In genomic region chr7:34632966-34633742, GRCm38 (mm10) we compare ENCODE assay signal across 23 mouse cellular contexts. TPM values are rescaled to one million over a fixed set of nuclear protein-coding genes. Genes with fewer than 3 reads are reported as not detected.
DNase-seq lines count a peak whose midpoint lies in the region; ATAC-seq and TF ChIP-seq lines count a peak whose summit lies in the region.
"Had no signal": no experiment of that assay in that cellular context is flagged by ENCODE, and none has a peak within 500 bp of the region (broad histone marks: within the 10 kb centered on the region; RNA-seq: fewer than 3 reads in every experiment).

No protein-coding gene starts in this region.

- intact Hi-C loops in gastrocnemius, adult 2 months (cut with DNase I), result loop anchor here (2.0 kb wide), 1 partner anchor 14 kb away; no protein-coding TSS in a partner anchor
- intact Hi-C loops in gastrocnemius, postnatal 36 days (cut with DNase I), result no loop called here

- peaks cover 15% of the 10 kb centered on the region for H3K4me1 ChIP-seq in heart, embryonic 12.5 days (replicated peaks)

- WGBS in heart, embryonic 12.5 days, result 75% methylated on average over 10 of the region's 10 CpGs

- H3K36me3 ChIP-seq in heart, embryonic 12.5 days, result no peaks in the 10 kb centered on the region
- H3K36me3 ChIP-seq: embryonic facial prominence, embryonic 12.5 days; embryonic facial prominence, embryonic 15.5 days; heart, embryonic 10.5 days had no signal

- no peak overlapping the region for H3K4me3 ChIP-seq in gastrocnemius, adult 2 months
- H3K4me3 ChIP-seq in heart, embryonic 12.5 days, result no peak overlapping the region
- H3K4me3 ChIP-seq: embryonic facial prominence, embryonic 12.5 days; embryonic facial prominence, embryonic 15.5 days; heart, embryonic 10.5 days had no signal

- H3K4me2 ChIP-seq in heart, embryonic 12.5 days, result no peak overlapping the region
- H3K4me2 ChIP-seq: embryonic facial prominence, embryonic 12.5 days; embryonic facial prominence, embryonic 15.5 days; hindbrain, embryonic 14.5 days had no signal

- no peak for TF ChIP-seq CTCF in gastrocnemius, adult 2 months (IDR thresholded peaks at IDR 0.05)

- no peak overlapping the region for H3K27ac ChIP-seq in gastrocnemius, adult 2 months
- no peak overlapping the region for H3K27ac ChIP-seq in heart, embryonic 12.5 days (ENCODE audit: poor library complexity, severe bottlenecking)
- H3K27ac ChIP-seq: embryonic facial prominence, embryonic 12.5 days; embryonic facial prominence, embryonic 15.5 days; heart, embryonic 10.5 days; hindbrain, embryonic 14.5 days had no signal

- 0 out of 2 replicates have a peak, but pooled peaks cover 3% of the 10 kb centered on the region for H3K27me3 ChIP-seq in heart, embryonic 12.5 days (replicated peaks)
- H3K27me3 ChIP-seq: embryonic facial prominence, embryonic 12.5 days; embryonic facial prominence, embryonic 15.5 days had no signal

- peak; percentile 24 for DNase-seq in adrenal gland, adult 2 months
- no peak for DNase-seq in adrenal gland, adult 8-10 months
- DNase-seq in gastrocnemius, adult 2 months, result peak; percentile 17
- DNase-seq in gastrocnemius, postnatal 36 days, result no peak
- DNase-seq in heart, adult 9 months (ENCODE audit: low spot score in 2 of 2), result peak; percentile 33 to 49
- DNase-seq: cerebellum, adult 11 months; cerebellum, adult 2 months; cerebellum, adult 9-11 months; cerebellum, postnatal 25 days; forebrain, postnatal 0 days; gastrocnemius, postnatal 25 days; heart, postnatal 4 days; kidney, adult 2 months had no signal

- ATAC-seq in heart, embryonic 12.5 days (ENCODE audit: insufficient number of reproducible peaks, low FRiP score), result no peak
- ATAC-seq: forebrain, embryonic 14.5 days; forebrain, postnatal 0 days; intestine, postnatal 0 days had no signal

- no peaks in the 10 kb centered on the region for H3K9me3 ChIP-seq in heart, embryonic 12.5 days (replicated peaks)
- H3K9me3 ChIP-seq: embryonic facial prominence, embryonic 12.5 days; embryonic facial prominence, embryonic 15.5 days; heart, embryonic 10.5 days had no signal

- H3K9ac ChIP-seq in heart, embryonic 12.5 days, result no peak overlapping the region
- H3K9ac ChIP-seq: embryonic facial prominence, embryonic 12.5 days; embryonic facial prominence, embryonic 15.5 days; forebrain, postnatal 0 days; hindbrain, embryonic 14.5 days had no signal

RNA-seq across cellular contexts. Expression of gene Kctd15, which starts 23.4 kb away (rescaled TPM):
- total RNA-seq in adrenal gland, adult 2 months (2021), result 10 to 100 TPM in 1 of 2 experiments, 1 to 10 TPM in 1; 5.3 to 14.4 TPM
- 8.7 and 11.6 TPM in 2 replicates for polyA plus RNA-seq in adrenal gland, adult 2 months (2012; rRNA removed)
- total RNA-seq in adrenal gland, adult 8-10 months (2022), result 1 to 10 TPM; 4.1 to 7.1 (median 6.1) TPM
- total RNA-seq in gastrocnemius, adult 2 months (2021), result 10 to 100 TPM; 41.4 to 47.1 TPM
- total RNA-seq in gastrocnemius, postnatal 36 days (2021), result 10 to 100 TPM; 41.0 to 42.9 TPM
- 9.0 and 9.1 TPM in 2 replicates for polyA plus RNA-seq in heart, embryonic 12.5 days (2016; fragmentation: Nextera tagmentation; extraction: Ambion mirVana)
- total RNA-seq: common myeloid progenitor, adult 5-6 weeks; granulocyte monocyte progenitor cell, adult 5-6 weeks; MEL had no signal

Comparison
In these comparisons a context has a peak if more than half of its experiments do, and no peak if none do; other contexts are left out.
1. DNase-seq: peak in adrenal gland, adult 2 months (single experiment), gastrocnemius, adult 2 months (single experiment) and heart, adult 9 months (2 of 2); none in adrenal gland, adult 8-10 months (single experiment) and gastrocnemius, postnatal 36 days (0 of 2).